Mouse (Mus musculus): Measurements from ENCODE around the gene Muc13. TPM values are rescaled to one million over a fixed set of nuclear protein-coding genes. Genes with fewer than 3 reads are reported as not detected.

Gene Muc13
- total and polyA plus RNA-seq, 2 experiments from 2014 or later: not detected

- H3K36me3 ChIP-seq (replicated peaks; ENCODE audit: control insufficient read depth, insufficient read depth, low read length): no peaks in the 10 kb centered on the region
- no peak overlapping the region for H3K4me2 ChIP-seq (ENCODE audit: low read depth, low read length)
- DNase-seq (ENCODE audit: low spot score): no peak
- H3K27me3 ChIP-seq (ENCODE audit: control insufficient read depth, insufficient read depth, low read length): no peaks in the 10 kb centered on the region
- TF ChIP-seq CTCF (IDR thresholded peaks at IDR 0.05; ENCODE audit: low read depth) (no peak), EP300 (IDR thresholded peaks at IDR 0.05; ENCODE audit: low read depth) (no peak)
- WGBS: 72% methylated on average over 3 of the region's 3 CpGs
- peaks cover 28% of the 10 kb centered on the region; the same call in 1 of the 2 replicates for H3K4me1 ChIP-seq (ENCODE audit: control insufficient read depth, insufficient read depth)
- no peak overlapping the region for H3K9ac ChIP-seq (replicated peaks; ENCODE audit: low read depth, low read length)
- ATAC-seq (ENCODE audit: insufficient read depth, low read depth): no peak
- no peak overlapping the region for H3K4me3 ChIP-seq (ENCODE audit: low read depth, low read length)
- H3K9me3 ChIP-seq (replicated peaks; ENCODE audit: control insufficient read depth, low read length): no peaks in the 10 kb centered on the region
- no peak overlapping the region for H3K27ac ChIP-seq (ENCODE audit: low read depth)
Measured at GRCm38 (mm10) chr16:33836676-33837075, 42.8 kb downstream of the Muc13 start.

- DNase-seq (ENCODE audit: low spot score) (no peak), ATAC-seq (ENCODE audit: insufficient read depth, low read depth) (no peak)
- H3K36me3 ChIP-seq (replicated peaks; ENCODE audit: control insufficient read depth, insufficient read depth, low read length): no peaks in the 10 kb centered on the region
- no peak overlapping the region for H3K4me3 ChIP-seq (ENCODE audit: low read depth, low read length)
- peaks cover 28% of the 10 kb centered on the region; the same call in 1 of the 2 replicates for H3K4me1 ChIP-seq (ENCODE audit: control insufficient read depth, insufficient read depth)
- 68% methylated on average over 3 of the region's 3 CpGs for WGBS
- H3K9me3 ChIP-seq (replicated peaks; ENCODE audit: control insufficient read depth, low read length): no peaks in the 10 kb centered on the region
- H3K27ac ChIP-seq (ENCODE audit: low read depth): no peak overlapping the region
- no peak overlapping the region for H3K9ac ChIP-seq (replicated peaks; ENCODE audit: low read depth, low read length)
- H3K4me2 ChIP-seq (ENCODE audit: low read depth, low read length): no peak overlapping the region
- TF ChIP-seq CTCF (IDR thresholded peaks at IDR 0.05; ENCODE audit: low read depth) (no peak), EP300 (IDR thresholded peaks at IDR 0.05; ENCODE audit: low read depth) (no peak)
- no peaks in the 10 kb centered on the region for H3K27me3 ChIP-seq (ENCODE audit: control insufficient read depth, insufficient read depth, low read length)
Measured at GRCm38 (mm10) chr16:33837191-33837590, 43.4 kb downstream of the Muc13 start.

GRCm38 (mm10) chr16:33840616-33841015 is 46.8 kb downstream of the Muc13 start:
- WGBS: 58% methylated on average over 6 of the region's 6 CpGs
- Histone ChIP-seq H3K4me2 (ENCODE audit: low read depth, low read length) (no peak overlapping the region), H3K27ac (ENCODE audit: low read depth) (no peak overlapping the region), H3K27me3 (ENCODE audit: control insufficient read depth, insufficient read depth, low read length) (no peaks in the 10 kb centered on the region), H3K36me3 (replicated peaks; ENCODE audit: control insufficient read depth, insufficient read depth, low read length) (no peaks in the 10 kb centered on the region), H3K9ac (replicated peaks; ENCODE audit: low read depth, low read length) (no peak overlapping the region), H3K9me3 (replicated peaks; ENCODE audit: control insufficient read depth, low read length) (no peaks in the 10 kb centered on the region), H3K4me1 (ENCODE audit: control insufficient read depth, insufficient read depth) (peaks cover 5% of the 10 kb centered on the region; the same call in 1 of the 2 replicates), H3K4me3 (ENCODE audit: low read depth, low read length) (no peak overlapping the region)
- no peak for ATAC-seq (ENCODE audit: insufficient read depth, low read depth)
- TF ChIP-seq CTCF (IDR thresholded peaks at IDR 0.05; ENCODE audit: low read depth) (no peak), EP300 (IDR thresholded peaks at IDR 0.05; ENCODE audit: low read depth) (no peak)
- DNase-seq (ENCODE audit: low spot score): no peak

- Histone ChIP-seq H3K9me3 (replicated peaks; ENCODE audit: control insufficient read depth, low read length) (no peaks in the 10 kb centered on the region), H3K4me3 (ENCODE audit: low read depth, low read length) (no peak overlapping the region), H3K4me1 (ENCODE audit: control insufficient read depth, insufficient read depth) (peaks cover 5% of the 10 kb centered on the region; the same call in 1 of the 2 replicates), H3K27ac (ENCODE audit: low read depth) (peak overlapping the region; percentile 53), H3K36me3 (replicated peaks; ENCODE audit: control insufficient read depth, insufficient read depth, low read length) (peaks cover 9% of the 10 kb centered on the region; the same call in 1 of the 2 replicates), H3K27me3 (ENCODE audit: control insufficient read depth, insufficient read depth, low read length) (no peaks in the 10 kb centered on the region), H3K4me2 (ENCODE audit: low read depth, low read length) (no peak overlapping the region), H3K9ac (replicated peaks; ENCODE audit: low read depth, low read length) (no peak overlapping the region)
- DNase-seq (ENCODE audit: low spot score) (no peak), ATAC-seq (ENCODE audit: insufficient read depth, low read depth) (0 out of 2 replicates have a peak, but pooled peaks have one; percentile 41)
- TF ChIP-seq EP300 (IDR thresholded peaks at IDR 0.05; ENCODE audit: low read depth): no peak
- TF ChIP-seq CTCF (IDR thresholded peaks at IDR 0.05; ENCODE audit: low read depth): no peak
- 65% methylated on average over 12 of the region's 12 CpGs for WGBS
Measured at GRCm38 (mm10) chr16:33842081-33842880, 48.4 kb downstream of the Muc13 start.

- no peak for ATAC-seq (ENCODE audit: insufficient read depth, low read depth)
- H3K4me3 ChIP-seq (ENCODE audit: low read depth, low read length): no peak overlapping the region
- H3K27me3 ChIP-seq (ENCODE audit: control insufficient read depth, insufficient read depth, low read length): no peaks in the 10 kb centered on the region
- WGBS: 69% methylated on average over 4 of the region's 4 CpGs
- H3K36me3 ChIP-seq (replicated peaks; ENCODE audit: control insufficient read depth, insufficient read depth, low read length): peaks cover 9% of the 10 kb centered on the region; the same call in 1 of the 2 replicates
- TF ChIP-seq EP300 (IDR thresholded peaks at IDR 0.05; ENCODE audit: low read depth): no peak
- no peak overlapping the region for H3K4me2 ChIP-seq (ENCODE audit: low read depth, low read length)
- no peaks in the 10 kb centered on the region for H3K9me3 ChIP-seq (replicated peaks; ENCODE audit: control insufficient read depth, low read length)
- H3K27ac ChIP-seq (ENCODE audit: low read depth): no peak overlapping the region
- no peak overlapping the region for H3K9ac ChIP-seq (replicated peaks; ENCODE audit: low read depth, low read length)
- no peak for DNase-seq (ENCODE audit: low spot score)
- H3K4me1 ChIP-seq (ENCODE audit: control insufficient read depth, insufficient read depth): peaks cover 5% of the 10 kb centered on the region; the same call in 1 of the 2 replicates
Measured at GRCm38 (mm10) chr16:33844150-33844611, 50.3 kb downstream of the Muc13 start.
